Mouse (Mus musculus) embryonic fibroblast, embryonic 13.5 days (primary cell): ENCODE data around the gene Rab5a.

Experiments used
- CTCF ChIP-seq: IDR thresholded peaks from 2 replicates; pipeline ENCODE4 v1.5.1; 2011; ENCODE audit warnings: mild to moderate bottlenecking, control low read depth, low read length, moderate library complexity, borderline replicate concordance; ENCODE audit not compliant: insufficient read depth
- POLR2A ChIP-seq: IDR thresholded peaks from 2 replicates; pipeline ENCODE4 v1.6.1; 2011; ENCODE audit warnings: low read depth, mild to moderate bottlenecking, control low read depth, low read length, moderate library complexity

DNA sequence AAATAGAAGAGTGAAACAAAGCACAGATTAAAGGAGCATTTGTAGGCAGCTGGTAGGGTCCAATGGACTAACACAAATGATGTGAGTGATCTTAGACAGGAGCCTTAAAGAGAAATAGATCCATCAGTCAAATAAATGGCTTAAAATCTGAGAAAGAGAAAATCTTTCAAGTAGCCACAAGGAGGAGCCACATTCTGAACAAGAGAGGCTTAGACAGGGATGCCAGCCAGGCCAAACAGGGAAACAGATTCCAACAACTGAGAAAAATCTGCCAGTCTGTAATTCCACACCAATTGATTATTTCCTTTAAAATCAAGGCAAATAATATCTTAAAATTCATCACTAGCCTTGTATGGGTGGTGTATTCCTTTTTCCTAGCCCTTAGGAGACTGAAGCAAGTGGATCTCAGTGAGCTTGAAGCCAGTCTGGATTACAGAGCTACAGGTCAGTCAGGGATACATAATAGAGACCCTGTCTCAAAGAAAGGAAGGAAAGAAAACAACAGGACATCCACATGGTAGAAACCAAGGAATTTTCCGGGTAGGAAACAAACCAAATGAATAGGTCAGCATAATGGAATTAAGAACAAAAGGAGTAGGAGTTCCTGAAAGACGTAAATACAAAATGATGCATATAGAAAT is 33.4 kb downstream of the Rab5a start:
- TF ChIP-seq CTCF (no peak), POLR2A (no peak)
